Mouse (Mus musculus) brain, embryonic 14.5 days (tissue): ENCODE measurements around the gene Arid3b. TPM values are rescaled to one million over a fixed set of nuclear protein-coding genes. Genes with fewer than 3 reads are reported as not detected.

Source experiments
- DNase-seq: peaks from one replicate; pipeline ENCODE4 v3.0.0-alpha.2; 2011; ENCODE audit warnings: low read depth
- CTCF ChIP-seq: fragments of 200-500 bp; IDR thresholded peaks from 2 replicates; pipeline ENCODE4 v1.5.1; 2012; ENCODE audit warnings: inconsistent platforms, mild to moderate bottlenecking, moderate library complexity, borderline replicate concordance; ENCODE audit not compliant: insufficient read depth, insufficient read length; ENCODE audit errors: extremely low read depth
- POLR2A ChIP-seq: fragments of 200-500 bp; IDR thresholded peaks from 2 replicates; pipeline ENCODE4 v1.6.1; 2012; ENCODE audit warnings: mild to moderate bottlenecking, inconsistent platforms, borderline replicate concordance; ENCODE audit not compliant: poor library complexity, insufficient read depth, insufficient read length, severe bottlenecking; ENCODE audit errors: extremely low read depth
- polyA plus RNA-seq: library from polyadenylated mRNA; depleted of rRNA; stranded (reverse); fragments of >200 nt; gene quantifications from 2 replicates; pipeline ENCODE4 v1.2.3, GENCODE M21; 2012

The Arid3b gene
- polyA plus RNA-seq, 1 experiment: 15.4 TPM

DNA sequence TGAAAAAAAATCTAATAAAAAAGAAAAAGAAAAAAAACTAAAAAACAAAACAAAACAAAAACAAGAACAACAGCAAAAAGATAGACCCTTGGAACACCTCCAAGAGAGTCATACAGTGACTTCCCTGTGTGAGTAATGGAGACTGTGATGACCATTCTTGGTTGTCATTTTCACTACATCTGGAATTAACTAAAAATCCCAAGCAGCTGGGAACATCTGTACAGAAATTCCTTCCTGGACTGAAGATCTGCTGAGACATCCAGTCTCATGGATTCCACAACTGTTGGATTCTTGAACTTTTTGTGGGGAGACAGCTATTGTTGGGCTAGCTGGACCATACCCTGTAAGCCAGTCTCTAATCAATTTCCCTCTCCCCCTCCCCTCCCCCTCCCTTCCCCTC is 27.7 kb upstream of the Arid3b start:
- TF ChIP-seq POLR2A: no peak
- TF ChIP-seq CTCF: no peak

DNA sequence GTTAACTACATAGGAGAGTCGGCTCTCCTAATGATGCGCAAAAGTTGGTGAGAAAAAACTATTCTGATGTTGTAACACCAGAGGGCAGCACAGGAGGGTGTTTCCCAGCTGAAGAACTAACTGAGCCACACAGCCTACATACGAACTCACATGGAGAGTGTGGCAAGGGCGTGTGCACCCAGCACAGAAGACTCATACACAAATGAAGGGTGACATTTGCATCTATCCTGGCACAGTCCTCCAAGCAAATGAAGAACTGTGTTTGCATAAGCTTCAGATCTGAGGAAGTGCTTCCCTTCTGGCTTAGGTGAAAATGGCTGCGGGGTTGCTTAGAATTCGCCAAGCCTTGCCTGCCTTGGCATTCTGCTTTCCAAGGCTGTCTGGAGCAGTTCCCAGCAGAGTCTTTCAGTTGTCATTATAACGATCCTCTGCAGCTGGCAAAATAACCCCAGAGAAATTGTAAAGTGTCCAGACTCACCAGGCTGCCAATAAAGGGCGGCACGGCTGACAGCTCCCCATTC is 25.4 kb upstream of the Arid3b start:
- peak; percentile 97 for DNase-seq
- TF ChIP-seq CTCF (peak; percentile 70; the same call in 1 of the 2 replicates), POLR2A (no peak)

More for the DNA sequence above, 27.7 kb upstream of the Arid3b start:
- no peak for DNase-seq

DNA sequence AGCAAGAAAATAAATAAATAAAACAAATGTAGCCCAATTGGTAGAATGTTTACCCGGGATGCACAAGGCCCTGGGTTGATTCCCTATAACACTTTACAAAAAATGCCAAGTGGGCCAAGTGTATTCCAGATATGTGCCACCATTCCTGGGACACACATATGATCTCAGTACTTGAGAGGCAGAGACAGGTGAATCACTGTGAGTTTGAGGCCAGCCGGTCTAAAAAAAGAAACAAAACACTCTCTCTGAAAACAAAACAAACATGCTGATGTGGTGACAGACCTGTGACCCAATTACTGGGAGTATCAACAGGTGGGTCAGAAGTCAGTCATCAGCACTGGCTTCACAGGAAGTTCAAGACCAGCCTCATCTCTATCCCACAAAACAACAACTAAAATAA is 19.9 kb upstream of the Arid3b start:
- DNase-seq: no peak
- TF ChIP-seq CTCF: no peak
- TF ChIP-seq POLR2A: no peak

DNA sequence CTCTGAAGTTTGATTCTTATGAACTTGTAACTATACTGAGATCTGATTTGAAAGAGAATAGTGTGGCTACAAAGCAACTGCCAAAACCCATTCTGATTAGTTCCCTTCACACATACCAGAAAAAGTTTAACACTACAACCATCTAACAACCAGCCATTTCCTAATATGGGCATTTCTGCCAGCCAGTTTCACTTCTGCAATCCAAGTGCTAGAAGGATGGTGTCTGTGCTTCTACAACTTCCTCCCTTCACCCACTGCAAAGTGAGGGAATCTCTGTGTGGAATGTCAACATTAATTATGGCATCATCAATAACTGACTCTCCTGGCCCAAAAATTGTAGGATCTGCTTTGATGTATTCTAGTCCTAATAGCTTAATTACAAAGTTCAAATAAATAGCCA is 17.7 kb upstream of the Arid3b start:
- TF ChIP-seq CTCF (no peak), POLR2A (no peak)
- no peak for DNase-seq

DNA sequence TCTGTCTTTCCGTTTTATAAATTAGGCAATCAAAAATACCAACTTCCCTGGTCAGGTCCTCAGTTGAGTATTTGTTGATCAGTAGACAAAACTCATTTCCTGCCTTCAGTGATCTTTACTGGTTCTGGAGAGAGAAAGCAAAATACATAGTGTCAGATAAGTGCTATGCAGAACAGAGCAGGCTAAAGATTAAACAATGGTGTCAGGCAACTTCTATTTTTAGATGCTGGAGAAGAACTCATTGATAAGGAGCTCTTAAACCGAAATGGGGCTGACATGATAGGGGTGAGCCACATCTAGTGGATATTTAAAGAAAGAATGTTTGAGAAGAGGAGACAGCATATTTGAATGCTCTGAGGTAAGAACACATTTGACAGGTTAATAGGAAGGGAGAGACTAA is 2.4 kb upstream of the Arid3b start:
- no peak for DNase-seq
- TF ChIP-seq CTCF (no peak), POLR2A (no peak)

DNA sequence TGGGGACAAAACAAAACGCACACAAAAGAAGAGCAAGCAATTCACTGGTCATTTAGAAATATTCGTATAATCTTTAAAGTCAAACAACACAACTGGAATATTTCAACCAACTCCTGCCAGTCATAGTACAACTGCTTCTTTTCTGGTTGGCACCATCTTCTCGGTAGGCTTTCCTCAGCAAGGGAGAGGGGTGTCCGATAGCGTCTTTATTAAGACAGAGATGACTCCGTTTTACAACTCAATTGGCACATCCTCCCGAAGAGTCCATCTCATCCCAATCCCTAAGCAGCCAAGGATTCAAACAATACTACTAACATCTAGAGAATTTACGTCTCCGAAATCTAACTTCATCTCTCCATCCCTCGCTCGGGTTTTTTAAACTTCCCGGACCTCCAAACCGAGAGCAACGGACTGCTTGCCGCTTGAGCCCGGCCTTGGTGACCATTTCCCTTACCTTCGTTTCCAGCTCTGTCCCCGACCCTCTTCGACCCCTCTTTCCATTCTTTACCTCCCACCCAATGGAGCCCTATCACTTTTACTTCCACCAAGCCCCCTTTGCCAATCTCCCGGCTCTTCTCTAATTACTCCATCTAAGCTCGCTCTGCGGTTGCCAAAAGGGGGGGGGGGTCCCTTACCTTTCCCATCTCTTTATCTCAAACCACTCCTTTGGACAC is 615 bp downstream of the Arid3b start:
- DNase-seq: peak; percentile 66
- TF ChIP-seq CTCF (no peak), POLR2A (no peak)

DNA sequence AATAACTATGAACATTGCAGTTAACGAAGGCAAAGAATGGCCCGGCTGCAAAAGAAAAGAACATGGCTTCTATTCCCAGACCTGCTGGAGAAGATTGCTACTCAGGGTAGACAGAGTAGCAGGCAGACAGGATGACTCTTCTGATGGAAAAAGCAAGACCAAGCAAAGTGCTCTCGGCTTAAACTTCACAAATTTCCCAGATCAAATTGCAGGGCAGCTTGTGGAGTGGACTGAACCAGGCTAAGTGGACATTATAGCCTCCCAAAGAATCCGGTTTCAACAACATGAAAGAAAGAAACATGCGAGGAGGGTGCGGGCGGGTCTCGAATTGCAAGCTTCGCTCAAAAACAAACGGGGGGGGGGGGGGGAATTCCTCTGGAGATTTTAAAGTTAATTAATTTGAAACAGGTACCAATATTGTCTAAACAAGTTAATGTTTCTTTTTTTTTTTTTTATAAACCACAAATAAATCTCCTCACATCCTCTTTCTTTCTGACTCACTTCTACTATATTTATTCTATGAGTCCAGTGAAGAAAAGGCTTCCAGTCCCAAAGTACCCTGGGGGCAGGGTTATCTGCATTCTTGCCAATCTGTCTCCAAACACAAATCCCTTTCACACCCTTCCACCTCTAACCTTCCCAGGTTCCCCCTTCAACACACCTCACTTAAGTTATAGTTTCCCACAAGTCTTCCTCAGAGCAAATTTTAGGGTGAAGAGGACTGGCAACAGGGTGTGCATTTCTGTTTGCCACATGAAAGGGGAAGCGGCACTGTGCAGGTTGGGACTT is 1.8 kb downstream of the Arid3b start:
- no peak for DNase-seq
- TF ChIP-seq POLR2A: no peak
- TF ChIP-seq CTCF: no peak

DNA sequence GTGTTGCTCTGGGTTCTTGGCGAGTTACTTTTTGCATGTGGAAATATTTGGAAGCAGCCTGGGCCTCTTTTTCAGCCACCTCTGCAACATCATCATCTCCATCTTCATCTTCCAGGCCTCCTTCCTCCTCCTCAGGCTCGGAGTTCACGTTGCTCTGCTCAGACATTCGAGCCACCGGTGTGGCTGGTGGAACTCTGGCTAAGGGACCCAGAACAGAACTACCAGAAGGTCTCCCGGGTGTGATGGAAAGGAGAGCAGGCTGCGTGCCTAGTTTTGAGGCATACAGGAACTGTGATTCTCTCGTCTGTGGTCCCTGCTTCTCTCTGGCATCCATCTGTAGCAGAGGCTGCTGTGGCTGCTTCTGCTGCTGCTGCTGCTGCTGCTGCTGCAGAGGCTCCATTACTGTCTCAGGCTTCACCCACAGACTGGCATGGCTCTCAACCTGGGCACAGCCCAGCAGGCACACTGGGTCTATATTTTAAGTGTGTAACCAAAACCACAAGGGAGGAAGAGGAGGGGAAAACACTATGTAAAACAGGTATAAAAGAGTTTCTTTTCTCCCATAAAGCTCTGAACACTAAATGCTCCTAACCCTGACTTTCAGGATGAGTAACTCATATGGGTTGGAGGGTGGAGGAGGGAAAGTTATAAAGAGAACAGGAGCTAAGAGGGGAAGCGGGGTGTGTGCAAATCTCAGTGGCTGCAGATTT is 2.7 kb downstream of the Arid3b start:
- DNase-seq: no peak
- TF ChIP-seq POLR2A (no peak), CTCF (no peak)

DNA sequence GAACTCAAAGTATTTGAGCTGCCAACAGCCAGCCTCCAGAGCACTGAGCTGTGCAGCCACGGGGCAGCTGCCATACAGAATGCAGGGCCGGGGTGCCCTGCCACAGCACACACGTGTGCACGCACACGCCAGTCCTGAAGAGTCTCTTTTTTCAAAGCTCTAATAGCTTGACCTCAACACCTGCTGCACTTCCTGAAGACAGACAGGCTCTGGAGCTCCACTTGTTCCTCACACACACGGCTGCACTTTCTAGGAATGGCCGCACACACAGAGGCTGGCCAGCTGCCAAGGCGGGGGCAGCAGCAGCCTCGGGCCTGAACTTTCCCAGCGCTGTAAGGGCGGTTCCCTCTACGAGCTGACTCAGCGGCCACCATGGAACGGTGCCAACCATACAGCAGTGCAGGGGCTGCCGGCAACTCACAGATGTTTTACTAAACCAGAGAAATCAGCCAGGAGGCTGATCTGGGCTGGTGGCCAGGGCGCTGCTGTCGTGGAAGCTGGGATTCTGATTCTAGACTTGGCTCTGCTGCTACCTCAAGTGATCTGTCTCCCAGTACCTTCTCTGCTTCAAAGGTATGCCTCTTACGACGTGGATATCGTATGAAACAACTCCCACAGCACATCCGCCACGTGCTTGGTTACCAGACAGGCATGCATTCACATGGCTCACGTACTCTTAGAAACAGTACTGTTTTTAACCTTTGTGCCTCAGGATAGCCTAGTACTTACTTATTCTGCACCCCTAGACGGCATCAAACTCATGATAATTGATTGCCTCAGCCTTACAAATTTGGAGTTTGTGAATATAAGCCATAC is 5.1 kb downstream of the Arid3b start:
- TF ChIP-seq POLR2A: no peak
- TF ChIP-seq CTCF: no peak
- DNase-seq: peak; percentile 98

DNA sequence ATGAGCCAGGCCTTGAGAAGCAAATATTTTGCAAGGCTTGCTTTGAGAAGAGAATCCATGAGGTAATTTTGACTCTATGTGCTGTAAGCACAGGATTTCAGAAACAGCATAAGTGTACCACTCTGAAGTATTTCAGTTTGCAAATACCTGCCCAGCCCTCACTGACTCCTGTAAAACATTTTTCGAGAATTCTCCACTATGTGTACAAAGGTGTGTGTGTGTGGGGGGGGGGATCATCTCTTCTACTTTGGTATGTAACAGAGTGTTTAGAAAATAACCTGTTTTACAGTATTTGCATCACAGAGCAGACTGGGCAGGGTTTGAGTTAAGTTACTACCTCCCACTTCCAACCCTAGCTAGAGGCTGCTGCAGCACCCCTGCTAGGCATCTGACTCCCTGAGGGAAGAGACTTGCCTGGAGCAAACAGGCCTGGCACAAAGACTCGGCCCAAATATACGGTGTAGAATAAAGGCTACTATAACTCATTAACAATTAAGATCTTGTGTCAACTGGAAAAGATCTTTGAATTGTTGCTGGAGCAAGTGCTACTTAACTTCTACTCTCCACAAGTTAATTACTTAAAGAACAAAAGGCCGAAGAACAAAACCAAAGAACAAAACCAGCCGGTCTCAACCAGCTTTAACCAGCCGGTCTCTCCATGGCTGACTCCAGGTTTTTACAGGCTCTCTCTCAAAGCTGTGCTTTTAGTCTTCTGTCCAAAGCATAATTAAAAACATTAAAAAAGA is 6.6 kb downstream of the Arid3b start:
- DNase-seq: peak; percentile 65
- TF ChIP-seq CTCF: no peak
- no peak for TF ChIP-seq POLR2A

DNA sequence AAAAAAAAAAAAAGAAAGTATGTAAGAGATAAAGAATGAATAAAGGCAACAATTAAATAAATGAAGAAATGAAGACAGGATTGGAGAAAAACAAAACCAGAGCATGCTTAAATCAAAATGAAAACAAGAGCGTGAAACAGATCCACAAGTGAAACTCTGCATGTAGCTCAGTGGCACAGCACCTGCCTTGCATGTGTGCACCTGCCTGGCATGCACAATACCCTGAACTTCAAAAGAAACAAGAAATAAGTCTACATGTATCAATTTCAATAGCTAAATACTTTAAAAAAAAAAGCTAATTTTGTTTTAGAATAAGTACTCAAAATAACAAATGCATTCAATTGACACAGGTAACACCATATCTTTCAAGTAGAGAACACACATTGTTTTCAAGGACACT is 13.2 kb downstream of the Arid3b start:
- TF ChIP-seq POLR2A: no peak
- TF ChIP-seq CTCF: no peak
- DNase-seq: no peak
